Mouse (Mus musculus) CH12.LX (cell line): ENCODE data around the gene Cacna1i. TPM values are rescaled to one million over a fixed set of nuclear protein-coding genes. Genes with fewer than 3 reads are reported as not detected.

ENCODE experiments used
- DNase-seq: peaks from one replicate; pipeline ENCODE4 v3.0.0-alpha.2; 2013; ENCODE audit errors: extremely low read depth
- H3K27ac ChIP-seq: 2 replicates; pipeline ENCODE4 v1.5.1; 2012; ENCODE audit warnings: low read depth, mild to moderate bottlenecking, control low read depth, moderate library complexity; ENCODE audit not compliant: insufficient read depth
- H3K27me3 ChIP-seq: replicated peaks from 2 replicates; pipeline ENCODE3; 2012; ENCODE audit warnings: inconsistent platforms
- H3K36me3 ChIP-seq, 2 experiments: replicated peaks in 1 of 2; 2 replicates each; pipeline versions ENCODE3 to v1.6.1; 2012; ENCODE audit warnings: inconsistent platforms in 1 of 2, low read length in 1 of 2, mild to moderate bottlenecking in 1 of 2, mixed read lengths in 1 of 2, moderate library complexity in 1 of 2; ENCODE audit not compliant: control insufficient read depth in 1 of 2, insufficient read depth in 1 of 2
- H3K4me1 ChIP-seq, 2 experiments: 2 replicates each; pipeline ENCODE4 v1.6.1; 2012; ENCODE audit warnings: inconsistent platforms in 1 of 2, moderate library complexity in 1 of 2; ENCODE audit not compliant: insufficient read depth in 2 of 2, control insufficient read depth in 1 of 2
- H3K4me2 ChIP-seq: 2 replicates; pipeline ENCODE4 v1.6.1; 2012; ENCODE audit warnings: low read depth, mild to moderate bottlenecking, control low read depth; ENCODE audit not compliant: poor library complexity, insufficient read depth, severe bottlenecking
- H3K4me3 ChIP-seq, 3 experiments: fragments of 150-350 bp in 1 of 3; sonication (generic) in 1 of 3; replicated peaks in 1 of 3; 2 replicates each; pipeline versions ENCODE3 to v1.5.1; 2011 to 2012; ENCODE audit warnings: low read depth in 2 of 3, low read length in 2 of 3, mild to moderate bottlenecking in 2 of 3, moderate library complexity in 2 of 3, control low read depth in 1 of 3, improper control_type of control experiment in 1 of 3, inconsistent platforms in 1 of 3, mixed read lengths in 1 of 3; ENCODE audit not compliant: poor library complexity in 1 of 3
- H3K79me2 ChIP-seq: replicated peaks from 2 replicates; pipeline ENCODE4 v1.6.1; 2012; ENCODE audit warnings: mild to moderate bottlenecking, moderate library complexity; ENCODE audit not compliant: control insufficient read depth, poor library complexity, insufficient read depth, severe bottlenecking; ENCODE audit errors: extremely low read depth
- H3K9ac ChIP-seq: 2 replicates; pipeline ENCODE4 v1.6.1; 2012; ENCODE audit warnings: low read depth, mild to moderate bottlenecking, control low read depth, moderate library complexity; ENCODE audit not compliant: insufficient read depth
- H3K9me3 ChIP-seq: replicated peaks from 2 replicates; pipeline ENCODE3; 2012; ENCODE audit warnings: low read length, inconsistent platforms, mixed read lengths
- BHLHE40 ChIP-seq: IDR thresholded peaks from 2 replicates; pipeline ENCODE4 v1.6.1; 2011; ENCODE audit warnings: mild to moderate bottlenecking, low read depth, low read length, improper control_type of control experiment
- CHD1 ChIP-seq: IDR thresholded peaks from 2 replicates; pipeline ENCODE4 v1.6.1; 2012; ENCODE audit warnings: low read depth, low read length, improper control_type of control experiment, inconsistent platforms
- CTCF ChIP-seq, 2 experiments: IDR thresholded peaks in 1 of 2; conservative IDR thresholded peaks in 1 of 2; 2 replicates each; pipeline ENCODE4 v1.5.1; 2011 to 2012; ENCODE audit warnings: low read depth in 2 of 2, low read length in 2 of 2, improper control_type of control experiment in 1 of 2, inconsistent platforms in 1 of 2, mild to moderate bottlenecking in 1 of 2, moderate library complexity in 1 of 2
- E2F4 ChIP-seq: IDR thresholded peaks from 2 replicates; pipeline ENCODE4 v1.6.1; 2011; ENCODE audit warnings: low read depth, low read length, improper control_type of control experiment; ENCODE audit not compliant: insufficient replicate concordance
- ELF1 ChIP-seq: IDR thresholded peaks from 2 replicates; pipeline ENCODE4 v1.6.1; 2014; ENCODE audit warnings: low read depth, mild to moderate bottlenecking, inconsistent platforms, low read length, improper control_type of control experiment
- EP300 ChIP-seq: IDR thresholded peaks from 2 replicates; pipeline ENCODE4 v1.6.1; 2011; ENCODE audit warnings: low read length, improper control_type of control experiment
- GABPA ChIP-seq: IDR thresholded peaks from 2 replicates; pipeline ENCODE4 v1.6.1; 2012; ENCODE audit warnings: low read depth, low read length, improper control_type of control experiment, inconsistent platforms; ENCODE audit not compliant: insufficient replicate concordance
- HCFC1 ChIP-seq: IDR thresholded peaks from 2 replicates; pipeline ENCODE4 v1.6.1; 2012; ENCODE audit warnings: low read depth, mild to moderate bottlenecking, inconsistent platforms, low read length, improper control_type of control experiment
- IRF4 ChIP-seq: IDR thresholded peaks from 2 replicates; pipeline ENCODE4 v1.6.1; 2014; ENCODE audit warnings: low read depth, mild to moderate bottlenecking, inconsistent platforms, low read length, improper control_type of control experiment
- JUN ChIP-seq: IDR thresholded peaks from 2 replicates; pipeline ENCODE4 v1.6.1; 2011; ENCODE audit warnings: low read depth, mild to moderate bottlenecking, low read length, improper control_type of control experiment, moderate library complexity; ENCODE audit not compliant: insufficient read depth
- JUND ChIP-seq: conservative IDR thresholded peaks from 2 replicates; pipeline ENCODE4 v1.6.1; 2011; ENCODE audit warnings: low read depth, low read length, improper control_type of control experiment
- KAT2A ChIP-seq: IDR thresholded peaks from 2 replicates; pipeline ENCODE4 v1.6.1; 2012; ENCODE audit warnings: low read length, improper control_type of control experiment, inconsistent platforms; ENCODE audit not compliant: insufficient replicate concordance
- MAFK ChIP-seq: IDR thresholded peaks from 2 replicates; pipeline ENCODE4 v1.6.1; 2011; ENCODE audit warnings: low read length, improper control_type of control experiment; ENCODE audit not compliant: insufficient replicate concordance
- MEF2A ChIP-seq: IDR thresholded peaks from 2 replicates; pipeline ENCODE4 v1.6.1; 2014; ENCODE audit warnings: low read depth, mild to moderate bottlenecking, inconsistent platforms, low read length, improper control_type of control experiment, borderline replicate concordance
- NELFE ChIP-seq: IDR thresholded peaks from 2 replicates; pipeline ENCODE4 v1.6.1; 2011; ENCODE audit warnings: low read depth, low read length, improper control_type of control experiment
- PAX5 ChIP-seq: IDR thresholded peaks from 2 replicates; pipeline ENCODE4 v1.6.1; 2012; ENCODE audit warnings: low read length, inconsistent platforms, mixed read lengths
- POLR2A ChIP-seq: IDR thresholded peaks from 2 replicates; pipeline ENCODE4 v1.6.1; 2011; ENCODE audit warnings: low read depth, mild to moderate bottlenecking, improper control_type of control experiment, low read length
- POLR2AphosphoS2 ChIP-seq: IDR thresholded peaks from 2 replicates; pipeline ENCODE4 v1.6.1; 2011; ENCODE audit warnings: low read depth, low read length, improper control_type of control experiment
- RCOR1 ChIP-seq: conservative IDR thresholded peaks from 2 replicates; pipeline ENCODE4 v1.6.1; 2012; ENCODE audit warnings: low read depth, mild to moderate bottlenecking, inconsistent platforms, low read length, improper control_type of control experiment
- SIN3A ChIP-seq: IDR thresholded peaks from 2 replicates; pipeline ENCODE4 v1.6.1; 2012; ENCODE audit warnings: low read length, improper control_type of control experiment, inconsistent platforms
- TBP ChIP-seq: conservative IDR thresholded peaks from 2 replicates; pipeline ENCODE4 v1.6.1; 2011; ENCODE audit warnings: low read depth, low read length, improper control_type of control experiment
- TCF12 ChIP-seq: IDR thresholded peaks from 2 replicates; pipeline ENCODE4 v1.6.1; 2014; ENCODE audit warnings: low read depth, mild to moderate bottlenecking, inconsistent platforms, low read length, improper control_type of control experiment
- UBTF ChIP-seq: IDR thresholded peaks from 2 replicates; pipeline ENCODE4 v1.6.1; 2012; ENCODE audit warnings: low read depth, mild to moderate bottlenecking, inconsistent platforms, low read length, improper control_type of control experiment, moderate library complexity
- ZKSCAN1 ChIP-seq: IDR thresholded peaks from 2 replicates; pipeline ENCODE4 v1.6.1; 2012; ENCODE audit warnings: low read depth, inconsistent platforms, low read length, improper control_type of control experiment, borderline replicate concordance
- ZMIZ1 ChIP-seq: IDR thresholded peaks from 2 replicates; pipeline ENCODE4 v1.6.1; 2012; ENCODE audit warnings: low read depth, mild to moderate bottlenecking, inconsistent platforms, low read length, improper control_type of control experiment
- ZNF384 ChIP-seq: IDR thresholded peaks from 2 replicates; pipeline ENCODE4 v1.6.1; 2012; ENCODE audit warnings: low read depth, low read length, improper control_type of control experiment, inconsistent platforms
- dilution Hi-C: fragments of 300-500 bp; cut with MboI; formaldehyde crosslinking; loops from 2 replicates; pipeline ENCODE4 v1.14.3; 2020; ENCODE audit warnings: low sequenced_read_pairs; ENCODE audit not compliant: extremely low pct_unique_long_range_greater_than_20kb, extremely low pct_ligation_motif_present
- in situ Hi-C: fragments of 300-500 bp; cut with MboI; formaldehyde crosslinking; loops from 3 replicates; pipeline ENCODE4 v1.14.3; 2019; ENCODE audit warnings: low sequenced_read_pairs, low pct_ligation_motif_present, low pct_unique_long_range_greater_than_20kb, mixed read lengths
- polyA plus RNA-seq: library from polyadenylated mRNA; unstranded; fragments of >175 nt; gene quantifications from 2 replicates; pipeline ENCODE4 v1.2.1, GENCODE M21; 2012; ENCODE audit warnings: low read depth; ENCODE audit not compliant: insufficient read length
- total RNA-seq, 2 experiments: library from RNA; depleted of rRNA; stranded (reverse); fragments of 300-350 nt in 1 of 2; fragments of >200 nt in 1 of 2; gene quantifications; 2 replicates each; pipeline ENCODE4 v1.2.3; 2012 to 2014

Gene Cacna1i
- total and polyA plus RNA-seq, 3 experiments = under 0.01 TPM; not detected in 2

DNA sequence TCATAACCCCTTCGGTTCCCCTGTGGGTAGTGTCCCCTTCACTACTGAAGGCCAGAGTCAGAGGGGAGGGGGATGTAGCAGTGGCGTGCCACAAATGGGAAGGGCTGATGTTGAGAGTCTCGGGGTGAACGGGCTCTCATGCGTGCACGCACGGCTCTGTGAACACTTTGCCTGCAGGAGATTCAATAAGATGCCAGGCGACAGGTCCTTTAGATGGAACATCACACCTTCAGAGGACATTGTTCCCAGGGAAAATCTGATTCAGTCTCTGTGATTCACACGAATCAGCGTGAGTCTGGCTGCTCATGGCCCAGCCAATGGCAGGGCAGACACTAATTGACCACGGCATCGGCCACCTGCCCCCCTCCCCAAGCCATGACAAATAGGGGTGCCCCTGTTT lies 17.1 kb downstream of the Cacna1i start:
- in situ Hi-C loops = no loop called here
- Histone ChIP-seq H3K27me3 (peaks cover 85% of the 10 kb centered on the region), H3K9me3 (no peaks in the 10 kb centered on the region), H3K4me1 (no peaks in the 10 kb centered on the region), H3K79me2 (no peaks in the 10 kb centered on the region), H3K4me2 (no peak overlapping the region), H3K36me3 (no peaks in the 10 kb centered on the region), H3K4me3 (no peak overlapping the region), H3K9ac (no peak overlapping the region), H3K27ac (no peak overlapping the region)
- TF ChIP-seq JUN (no peak), RCOR1 (no peak)
- DNase-seq = no peak
- dilution Hi-C loops = no loop called here

DNA sequence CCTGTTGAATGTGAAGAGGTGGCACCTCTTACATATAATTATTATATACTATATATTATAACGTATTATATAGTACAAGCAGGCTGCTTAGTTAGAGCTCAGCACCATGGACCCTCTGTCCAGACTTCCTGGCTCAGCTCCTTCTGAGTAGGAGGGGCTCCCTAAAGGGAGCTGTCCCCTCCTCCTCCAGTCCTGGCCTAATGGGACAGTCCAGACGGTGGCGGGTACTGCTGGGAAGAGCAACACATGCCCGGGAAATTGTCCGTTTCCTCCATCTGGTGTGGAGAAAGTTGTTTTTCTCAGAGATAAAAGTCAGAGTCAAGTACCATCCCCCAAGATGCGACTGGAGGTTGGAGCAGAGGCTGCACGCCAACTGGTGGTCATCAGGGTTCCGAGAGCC lies 19.1 kb downstream of the Cacna1i start:
- no peaks in the 10 kb centered on the region for H3K4me1 ChIP-seq
- no peaks in the 10 kb centered on the region for H3K9me3 ChIP-seq
- H3K4me3 ChIP-seq = no peak overlapping the region
- TF ChIP-seq MAFK (no peak), HCFC1 (no peak), JUND (no peak), GABPA (no peak), PAX5 (no peak), TCF12 (no peak), SIN3A (no peak), CTCF (conservative IDR thresholded peaks at IDR 0.05 in 1 of 2, IDR thresholded peaks at IDR 0.05 in 1 of 2; ENCODE audit: low read depth in 2 of 2, low read length in 2 of 2) (no peak), ZNF384 (no peak), MEF2A (no peak), EP300 (no peak), KAT2A (no peak)
- H3K79me2 ChIP-seq = no peaks in the 10 kb centered on the region
- no peak overlapping the region for H3K27ac ChIP-seq
- no peak overlapping the region for H3K9ac ChIP-seq
- no peak overlapping the region for H3K4me2 ChIP-seq
- no peak for DNase-seq
- in situ Hi-C loops (no loop called here), dilution Hi-C loops (no loop called here)
- H3K27me3 ChIP-seq = peaks cover 83% of the 10 kb centered on the region
- H3K36me3 ChIP-seq = no peaks in the 10 kb centered on the region

DNA sequence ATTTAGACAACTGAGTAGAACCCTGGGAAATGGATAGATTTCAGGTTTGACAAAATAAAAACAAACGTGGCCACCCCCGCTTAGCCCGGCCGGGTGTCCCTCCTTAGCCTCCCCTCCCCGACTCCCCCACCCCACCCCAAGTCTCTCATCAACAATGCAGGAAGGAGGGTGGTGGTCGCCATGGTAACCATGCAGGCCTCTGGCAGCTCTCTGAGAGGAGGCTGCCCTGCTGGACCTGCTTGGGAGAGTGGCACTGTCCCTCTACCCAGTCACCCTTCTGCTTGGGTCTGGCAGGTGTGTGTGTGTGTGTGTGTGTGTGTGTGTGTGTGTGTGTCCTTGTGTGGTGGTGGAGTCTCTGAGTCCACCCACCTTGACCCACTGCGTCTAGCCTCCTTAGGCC lies 27.7 kb downstream of the Cacna1i start:
- H3K4me1 ChIP-seq = peaks cover 16 to 30% of the 10 kb centered on the region in 2 experiments
- no peak overlapping the region for H3K9ac ChIP-seq
- H3K4me2 ChIP-seq = no peak overlapping the region
- H3K9me3 ChIP-seq = peaks cover 7% of the 10 kb centered on the region
- H3K27ac ChIP-seq = no peak overlapping the region
- dilution Hi-C loops = no loop called here
- peaks cover 73% of the 10 kb centered on the region for H3K27me3 ChIP-seq
- no peak overlapping the region for H3K4me3 ChIP-seq
- H3K36me3 ChIP-seq = no peaks in the 10 kb centered on the region
- TF ChIP-seq NELFE (no peak), ELF1 (no peak), POLR2AphosphoS2 (no peak), JUND (no peak), UBTF (no peak), MEF2A (no peak), ZMIZ1 (no peak), HCFC1 (no peak), ZKSCAN1 (no peak), CTCF (conservative IDR thresholded peaks at IDR 0.05 in 1 of 2, IDR thresholded peaks at IDR 0.05 in 1 of 2; ENCODE audit: low read depth in 2 of 2, low read length in 2 of 2) (no peak), BHLHE40 (no peak), POLR2A (no peak), TBP (no peak), IRF4 (no peak), CHD1 (no peak), E2F4 (no peak)
- in situ Hi-C loops = no loop called here
- no peaks in the 10 kb centered on the region for H3K79me2 ChIP-seq
- no peak for DNase-seq
